Mouse (Mus musculus): ENCODE results near the gene Chrm4. TPM values are rescaled to one million over a fixed set of nuclear protein-coding genes. Genes with fewer than 3 reads are reported as not detected.

The Chrm4 gene
- total RNA-seq, 2 experiments from 2014 or later = 41.6 to 55.1 TPM

DNA sequence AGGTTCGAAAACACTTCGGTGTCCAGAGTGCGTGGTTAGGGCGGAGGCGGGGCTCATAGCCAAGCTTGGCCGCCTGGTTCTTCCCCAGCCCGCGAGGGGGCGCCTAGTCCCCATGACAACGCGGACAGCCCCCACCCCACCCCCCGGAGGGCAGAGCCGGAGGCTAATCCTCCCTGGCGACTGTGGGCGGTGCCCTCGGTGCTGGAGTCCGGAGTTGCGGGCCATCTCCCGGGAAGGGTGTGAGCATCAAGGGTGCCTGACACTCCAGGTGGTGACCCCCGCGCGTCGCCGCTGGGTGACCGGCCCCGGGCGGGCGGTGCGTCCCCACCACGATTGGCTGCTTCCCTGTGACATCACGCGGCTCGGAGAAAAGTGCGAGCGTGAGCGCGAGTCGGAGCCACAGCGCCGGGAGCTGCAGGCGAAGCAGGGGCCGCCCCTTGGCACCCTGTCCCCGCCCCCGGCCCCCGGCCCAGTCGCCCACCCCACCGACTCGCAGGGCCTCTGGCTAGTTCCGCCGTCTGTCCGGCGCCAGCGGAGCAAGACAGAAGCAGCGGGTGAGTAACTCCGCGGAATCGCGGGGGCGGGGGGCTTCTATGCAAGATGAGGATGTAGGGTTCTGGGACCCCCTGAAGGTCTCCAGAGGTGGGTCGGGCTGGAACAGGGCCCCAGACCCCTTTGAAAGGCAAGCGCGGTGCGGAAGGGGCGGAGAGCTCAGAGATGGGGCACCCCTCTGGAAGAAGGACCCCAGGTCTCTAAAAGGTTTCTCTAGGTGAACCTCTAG lies 5.1 kb upstream of the Chrm4 start:
- peak; percentile 87 to 88 for DNase-seq (ENCODE audit: low spot score in 2 of 2)
- intact Hi-C loops (cut with DNase I) = loop anchor here (2.0 kb wide), 1 partner anchor 211 kb away; the partner anchor contains the start of genes Atg13 and Harbi1

GRCm38 (mm10) chr2:91922586-91923414 lies 4.2 kb upstream of the Chrm4 start:
- intact Hi-C loops (cut with DNase I) = loop anchor here (2.0 kb wide), 1 partner anchor 212 kb away; the partner anchor contains the start of genes Atg13 and Harbi1

GRCm38 (mm10) chr2:91923415-91924337 lies 3.4 kb upstream of the Chrm4 start:
- peak in 1 of 2 experiments; percentile 83 for DNase-seq (ENCODE audit: low spot score in 2 of 2)
- intact Hi-C loops (cut with DNase I) = loop anchor here (1.0 to 2.0 kb wide), 2 partner anchors 144 to 213 kb away; partner anchors contain the start of genes Atg13 and Harbi1

More at GRCm38 (mm10) chr2:91922586-91923414, 4.2 kb upstream of the Chrm4 start:
- no peak for DNase-seq (ENCODE audit: low spot score in 2 of 2)

DNA sequence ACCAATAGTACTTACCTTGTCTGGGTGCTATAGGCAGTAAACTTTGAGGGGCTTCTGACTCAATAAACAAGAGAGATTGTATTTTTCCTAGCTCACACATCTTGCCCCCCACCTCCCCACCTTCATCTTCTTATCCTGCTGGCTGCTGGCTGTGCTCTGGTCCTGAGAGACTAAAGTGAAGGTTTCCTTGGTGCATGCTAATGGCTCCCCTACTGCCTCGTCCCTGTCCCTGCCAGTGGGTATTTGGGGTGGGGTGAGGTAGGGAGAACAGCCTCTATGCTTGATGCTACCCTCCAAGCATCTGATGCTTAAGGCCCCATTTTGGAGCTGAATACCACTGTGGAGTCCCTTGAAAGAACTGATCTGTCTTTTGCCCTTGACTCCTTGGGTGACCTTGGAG lies 2.3 kb upstream of the Chrm4 start:
- intact Hi-C loops (cut with DNase I) = loop anchor here (1.0 to 5.0 kb wide), 2 partner anchors 38 to 145 kb away; no protein-coding TSS in a partner anchor
- peak in 1 of 2 experiments; percentile 6 for DNase-seq (ENCODE audit: low spot score in 2 of 2)

DNA sequence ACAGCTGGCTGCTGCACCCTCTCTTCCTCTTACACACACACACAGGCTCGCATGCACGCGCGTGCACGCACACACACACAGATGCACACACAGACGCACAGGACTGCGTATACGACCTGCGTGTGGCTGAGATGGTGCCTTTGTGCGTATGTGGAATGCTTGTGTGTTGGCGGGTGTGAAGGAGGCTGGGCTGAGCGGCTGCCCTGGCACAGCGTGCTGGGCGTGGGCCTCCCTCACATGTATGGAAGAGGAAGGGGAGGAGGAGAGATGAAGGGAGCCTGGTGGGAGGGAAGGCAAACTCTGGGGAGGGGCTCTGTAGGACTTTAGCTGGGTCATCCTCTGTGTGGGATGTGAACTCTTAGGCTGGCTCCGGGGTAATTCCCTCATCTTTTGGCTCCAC lies 1.6 kb upstream of the Chrm4 start:
- peak in 1 of 2 experiments; percentile 93 for DNase-seq (ENCODE audit: low spot score in 2 of 2)
- intact Hi-C loops (cut with DNase I) = loop anchor here (5.0 kb wide), 1 partner anchor 37 kb away; no protein-coding TSS in a partner anchor

DNA sequence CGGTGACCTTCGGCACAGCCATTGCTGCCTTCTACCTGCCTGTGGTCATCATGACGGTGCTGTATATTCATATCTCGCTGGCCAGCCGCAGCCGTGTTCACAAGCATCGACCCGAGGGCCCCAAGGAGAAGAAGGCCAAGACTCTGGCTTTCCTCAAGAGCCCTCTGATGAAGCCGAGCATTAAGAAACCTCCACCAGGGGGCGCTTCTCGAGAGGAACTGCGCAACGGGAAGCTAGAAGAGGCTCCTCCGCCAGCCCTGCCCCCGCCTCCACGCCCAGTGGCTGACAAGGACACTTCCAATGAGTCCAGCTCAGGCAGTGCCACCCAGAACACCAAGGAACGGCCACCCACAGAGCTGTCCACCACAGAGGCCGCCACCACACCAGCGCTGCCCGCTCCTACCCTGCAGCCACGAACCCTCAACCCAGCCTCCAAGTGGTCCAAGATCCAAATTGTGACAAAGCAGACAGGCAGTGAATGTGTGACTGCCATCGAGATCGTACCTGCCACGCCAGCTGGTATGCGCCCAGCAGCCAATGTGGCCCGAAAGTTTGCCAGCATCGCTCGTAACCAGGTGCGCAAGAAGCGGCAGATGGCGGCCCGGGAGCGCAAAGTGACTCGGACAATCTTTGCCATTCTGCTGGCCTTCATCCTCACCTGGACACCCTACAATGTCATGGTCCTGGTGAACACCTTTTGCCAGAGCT lies 931 bp downstream of the Chrm4 start:
- intact Hi-C loops (cut with DNase I) = loop anchor here (5.0 kb wide), 1 partner anchor 34 kb away; no protein-coding TSS in a partner anchor

DNA sequence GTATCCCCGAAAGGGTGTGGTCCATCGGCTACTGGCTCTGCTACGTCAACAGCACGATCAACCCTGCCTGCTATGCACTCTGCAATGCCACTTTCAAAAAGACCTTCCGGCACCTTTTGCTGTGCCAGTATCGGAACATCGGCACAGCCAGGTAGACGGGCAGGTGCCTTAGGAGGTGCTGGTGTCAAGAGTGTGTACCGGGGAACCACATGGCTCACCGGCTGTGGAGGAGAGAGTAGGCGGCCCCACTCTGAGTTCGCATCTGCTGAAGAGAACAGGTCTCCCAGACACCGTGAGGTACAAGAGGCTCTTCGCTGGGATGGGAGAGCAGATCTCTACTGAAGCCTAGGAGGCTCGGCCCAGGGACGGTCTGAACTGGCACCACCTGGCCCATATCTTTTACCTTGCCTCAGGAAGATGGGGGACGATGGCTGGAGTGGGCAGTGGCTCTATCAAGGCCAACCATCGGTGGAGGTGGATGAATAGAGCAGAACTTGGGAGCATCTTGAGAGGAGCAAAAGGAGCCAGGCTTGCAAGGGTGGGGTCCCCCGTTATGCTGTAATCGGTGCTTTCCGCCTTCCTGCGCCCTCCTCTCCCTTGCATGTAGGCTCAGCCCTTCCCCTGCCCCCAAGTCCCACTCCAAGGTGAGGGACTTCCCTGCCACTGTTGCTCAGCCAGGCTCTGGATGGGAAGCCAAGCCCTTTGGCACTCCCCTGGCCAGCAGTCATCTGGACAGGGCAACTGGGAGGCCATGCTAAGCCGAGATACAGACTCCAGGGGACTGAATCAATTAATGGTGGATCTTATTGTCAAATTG lies 1.7 kb downstream of the Chrm4 start:
- intact Hi-C loops (cut with DNase I) = loop anchor here (5.0 kb wide), 1 partner anchor 34 kb away; no protein-coding TSS in a partner anchor

More for the DNA sequence above, 931 bp downstream of the Chrm4 start:
- DNase-seq (ENCODE audit: low spot score in 2 of 2) = peak; percentile 80 to 86

GRCm38 (mm10) chr2:91929455-91929854 lies 2.4 kb downstream of the Chrm4 start:
- intact Hi-C loops (cut with DNase I) = loop anchor here (5.0 kb wide), 1 partner anchor 33 kb away; no protein-coding TSS in a partner anchor
- DNase-seq (ENCODE audit: low spot score in 2 of 2) = no peak

More for the DNA sequence above, 1.7 kb downstream of the Chrm4 start:
- DNase-seq (ENCODE audit: low spot score in 2 of 2) = peak; percentile 20 to 60

DNA sequence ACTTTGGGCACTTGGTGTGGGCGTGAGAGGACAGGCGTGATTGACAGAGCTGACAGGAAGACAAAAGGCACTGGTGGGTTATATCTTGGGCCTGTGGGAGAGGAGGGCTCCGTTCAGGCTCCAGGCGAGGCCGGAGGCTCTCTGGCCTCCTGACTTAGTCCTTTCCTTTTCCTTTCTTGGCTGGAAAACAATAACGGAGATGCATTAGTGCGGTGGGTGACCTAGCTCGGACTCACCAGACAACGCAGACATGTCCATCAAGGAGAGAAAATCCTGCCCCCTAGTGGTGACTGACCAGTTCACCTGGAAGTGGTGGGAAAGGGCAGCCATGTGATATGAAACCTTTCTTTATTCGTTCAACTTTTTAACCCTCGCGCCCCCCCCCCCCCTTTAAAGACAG lies 2.9 kb downstream of the Chrm4 start:
- intact Hi-C loops (cut with DNase I) = loop anchor here (5.0 kb wide), 1 partner anchor 32 kb away; no protein-coding TSS in a partner anchor
- peak; percentile 45 to 69 for DNase-seq (ENCODE audit: low spot score in 2 of 2)

GRCm38 (mm10) chr2:91930761-91931291 lies 3.8 kb downstream of the Chrm4 start:
- intact Hi-C loops (cut with DNase I) = no loop called here
- peak in 1 of 2 experiments; percentile 6 for DNase-seq (ENCODE audit: low spot score in 2 of 2)

DNA sequence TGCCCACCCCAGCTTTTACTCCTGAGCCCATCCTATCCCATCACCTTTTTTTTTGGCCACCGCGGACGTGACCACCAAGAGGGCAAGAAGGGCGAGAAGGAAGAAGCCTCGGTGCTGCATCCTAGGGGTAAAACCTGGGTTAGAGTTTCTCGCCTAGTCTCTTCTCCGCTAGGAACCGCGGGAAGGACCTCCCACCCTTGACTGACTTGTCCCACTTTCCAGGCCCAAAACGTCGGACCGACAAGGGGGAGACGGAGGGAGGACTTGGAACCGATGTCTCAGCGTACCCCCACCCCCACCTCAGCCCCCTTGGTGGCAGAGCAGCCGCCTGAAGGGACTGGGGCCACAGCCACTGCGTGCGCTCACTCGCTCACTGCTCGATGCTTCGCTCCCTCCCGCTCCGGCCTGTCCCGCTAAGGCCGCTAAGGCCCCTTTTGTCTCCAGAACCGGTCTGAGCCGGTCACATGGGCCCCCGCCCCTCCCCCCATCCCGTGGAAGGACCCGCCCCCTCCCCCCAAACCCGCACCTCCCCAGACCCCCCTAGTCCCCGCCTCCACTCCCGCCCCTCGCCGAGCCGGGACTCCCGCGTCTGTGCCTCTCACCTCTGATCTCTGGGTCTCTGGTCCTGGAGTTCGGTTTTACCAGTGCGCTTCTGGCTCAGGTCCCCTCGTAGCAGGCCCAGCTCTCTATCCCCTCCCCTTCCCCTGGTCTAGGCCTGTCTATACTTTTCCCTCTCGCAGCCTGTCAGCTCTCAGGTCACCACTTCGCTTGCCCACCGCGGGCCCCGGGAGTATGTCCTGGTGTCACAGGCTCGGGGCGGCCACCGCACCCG lies 4.5 kb downstream of the Chrm4 start:
- DNase-seq (ENCODE audit: low spot score in 2 of 2) = peak in 1 of 2 experiments; percentile 18
- intact Hi-C loops (cut with DNase I) = no loop called here

GRCm38 (mm10) chr2:91932160-91932711 lies 5.2 kb downstream of the Chrm4 start, which contains the start of gene Mdk:
TSS of gene Mdk (minus strand) at chr2:91932297.
- DNase-seq (ENCODE audit: low spot score in 2 of 2) = peak in 1 of 2 experiments; percentile 6
- intact Hi-C loops (cut with DNase I) = no loop called here

DNA sequence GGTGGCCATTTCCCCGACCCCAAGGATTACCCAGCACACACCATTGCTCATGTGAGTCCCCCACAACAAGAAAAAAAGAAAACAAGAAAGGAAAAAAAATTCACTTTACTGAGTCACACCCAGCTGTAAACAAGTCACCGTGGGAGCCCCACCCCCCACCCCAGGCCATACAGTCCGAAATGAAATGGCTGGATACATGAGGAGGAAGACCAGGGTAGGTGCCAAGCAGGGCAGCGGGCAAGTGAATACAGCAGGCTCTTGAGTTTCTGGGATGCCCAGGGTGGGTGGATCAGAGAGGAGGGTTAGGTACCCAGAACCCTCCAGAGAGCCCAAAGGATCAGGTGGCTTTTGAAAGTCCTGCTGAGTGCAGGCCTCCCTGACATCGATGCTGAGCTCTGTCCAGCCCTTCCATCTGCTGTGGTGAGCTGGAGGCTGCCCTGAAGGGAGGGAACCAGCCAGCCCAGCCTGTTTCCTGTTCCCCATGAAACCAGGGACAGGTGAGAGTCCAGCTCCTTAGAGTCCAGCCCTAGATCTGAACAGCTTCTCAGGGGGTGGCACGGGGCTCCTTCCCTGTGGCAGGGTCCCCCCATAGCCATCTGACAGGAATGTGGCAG lies 5.8 kb downstream of the Chrm4 start:
- peak in 1 of 2 experiments; percentile 30 for DNase-seq (ENCODE audit: low spot score in 2 of 2)
- intact Hi-C loops (cut with DNase I) = no loop called here

- peak in 1 of 2 experiments; percentile 7 for DNase-seq (ENCODE audit: low spot score in 2 of 2)
- intact Hi-C loops (cut with DNase I) = no loop called here
These were observed 6.4 kb downstream of the Chrm4 start for GRCm38 (mm10) chr2:91933471-91933870.

- intact Hi-C loops (cut with DNase I) = no loop called here
These were observed 7.0 kb downstream of the Chrm4 start for GRCm38 (mm10) chr2:91934016-91934415.

More at GRCm38 (mm10) chr2:91934016-91934415, 7.0 kb downstream of the Chrm4 start:
- DNase-seq (ENCODE audit: low spot score in 2 of 2) = no peak

Data from left cerebral cortex, postnatal 25 days (tissue).